Mouse (Mus musculus): ENCODE results near the gene Rapgef3. TPM values are rescaled to one million over a fixed set of nuclear protein-coding genes. Genes with fewer than 3 reads are reported as not detected.
A peak's percentile ranks its signal among the peaks of the same experiment; 100 is the strongest.

The Rapgef3 gene
- total RNA-seq, 2 experiments from 2014 or later = 8.2 to 13.1 TPM

DNA sequence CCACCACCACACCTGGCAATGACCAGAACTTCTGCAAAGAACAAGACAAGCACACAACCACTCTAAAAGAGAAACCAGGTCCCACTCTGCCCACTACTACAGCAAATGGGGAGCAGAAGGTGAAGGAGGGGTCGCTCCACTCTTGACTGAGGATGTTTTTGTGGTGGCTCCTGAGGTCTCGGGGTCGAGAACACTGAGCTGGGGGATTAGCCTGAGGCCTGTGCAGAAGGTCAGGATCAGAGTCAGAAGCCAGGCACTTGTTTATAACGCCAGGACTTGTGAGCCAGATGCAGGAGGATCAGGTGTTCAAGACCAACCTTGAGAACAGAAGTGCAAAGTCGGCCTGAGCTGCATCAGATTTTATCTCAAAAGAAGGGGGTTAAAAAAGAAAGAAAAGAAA, 40.3 kb downstream of the Rapgef3 start:
- ATAC-seq (replicated peaks; ENCODE audit: low FRiP score, low TSS enrichment, poor library complexity, severe bottlenecking) = no peak

GRCm38 (mm10) chr15:97727048-97727447, 40.7 kb downstream of the Rapgef3 start:
- ATAC-seq (replicated peaks; ENCODE audit: low FRiP score, low TSS enrichment, poor library complexity, severe bottlenecking) = 0 out of 2 replicates have a peak, but pooled peaks have one; percentile 27

DNA sequence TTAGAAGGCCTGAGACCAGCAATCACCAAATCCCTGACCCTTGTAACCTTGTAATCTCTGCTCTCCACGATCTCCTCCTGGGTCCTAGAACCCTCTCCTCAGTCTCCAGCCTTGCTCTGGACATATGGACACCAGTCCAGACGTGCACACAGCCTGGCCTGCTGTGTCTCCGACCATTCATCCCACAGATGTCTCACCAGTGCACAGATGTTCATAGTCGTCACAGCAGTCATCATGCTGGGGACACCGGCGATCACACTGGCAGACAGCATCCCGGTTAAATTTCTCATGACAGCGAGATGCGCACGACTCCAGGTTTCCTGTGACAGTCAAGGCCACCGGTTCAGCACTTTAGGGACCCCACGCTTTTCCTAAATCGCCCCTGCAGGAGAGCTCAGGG, 41.5 kb downstream of the Rapgef3 start:
- ATAC-seq (replicated peaks; ENCODE audit: low FRiP score, low TSS enrichment, poor library complexity, severe bottlenecking) = no peak

DNA sequence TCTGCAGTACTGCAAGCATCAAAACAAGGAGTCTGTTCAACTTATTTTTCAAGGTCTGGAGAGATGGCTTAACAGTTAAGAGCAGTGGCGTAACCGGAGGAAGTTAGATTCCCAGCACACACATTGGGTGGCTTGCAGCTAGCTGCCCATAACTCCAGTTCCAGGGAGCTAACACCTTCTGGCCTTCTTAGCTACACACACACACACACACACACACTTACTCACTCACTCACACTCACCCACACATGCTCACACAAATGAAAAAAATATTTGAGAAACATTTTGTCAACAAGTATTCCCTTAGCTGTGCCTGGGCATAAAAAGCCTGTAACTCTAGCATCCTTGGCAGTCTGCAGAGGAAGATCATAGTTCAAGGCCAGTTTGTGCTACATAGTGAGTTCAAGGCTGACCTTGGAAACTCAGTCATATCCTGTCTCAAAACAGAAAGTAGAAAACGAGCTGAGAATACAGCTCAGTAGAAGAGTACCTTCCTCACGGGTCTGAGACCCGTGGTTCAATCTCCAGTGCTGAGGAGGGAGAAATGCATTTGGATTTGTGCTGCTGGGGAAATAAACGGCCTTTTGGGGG, 42.5 kb downstream of the Rapgef3 start:
- ATAC-seq (replicated peaks; ENCODE audit: low FRiP score, low TSS enrichment, poor library complexity, severe bottlenecking) = no peak

DNA sequence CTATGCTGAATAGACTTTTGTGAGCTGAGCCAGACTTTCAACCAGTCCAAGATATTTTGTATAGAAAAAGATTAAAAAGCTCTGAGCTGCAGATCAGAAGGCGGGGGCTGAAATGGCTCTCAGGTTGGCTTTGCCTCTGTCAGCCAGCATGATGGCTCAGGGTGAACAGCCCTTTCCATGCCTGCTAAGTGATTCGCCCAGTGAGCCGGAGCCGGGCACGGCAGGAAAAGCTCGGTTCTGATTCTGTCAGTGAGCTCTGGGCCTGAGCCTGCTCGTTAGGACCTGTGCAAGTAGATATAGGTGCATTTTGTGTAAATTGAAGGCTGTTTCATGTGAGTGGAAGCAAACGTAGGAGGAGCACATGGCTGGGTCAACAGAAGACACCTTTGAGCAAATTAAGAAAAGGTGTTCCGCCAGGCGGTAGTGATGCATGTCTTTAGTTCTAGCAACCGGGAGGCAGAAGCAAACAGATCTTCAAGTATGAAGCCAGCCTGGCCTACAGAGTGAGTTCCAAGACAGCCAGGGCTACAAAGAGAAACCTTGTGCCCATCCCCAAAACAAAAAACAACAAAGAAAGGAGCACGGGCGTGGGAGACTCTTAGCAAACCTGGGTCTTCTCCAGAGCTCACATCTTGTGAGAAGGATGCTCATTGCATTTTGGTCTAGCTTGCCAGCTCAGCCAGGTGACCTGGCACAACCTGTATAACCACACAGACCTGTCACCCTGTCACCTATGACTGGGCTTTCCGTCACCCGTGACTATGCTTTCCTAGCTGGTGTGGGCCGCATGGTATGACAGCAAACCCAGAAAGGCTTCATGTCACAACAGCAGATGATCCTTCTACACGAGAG, 43.2 kb downstream of the Rapgef3 start:
- no peak for ATAC-seq (replicated peaks; ENCODE audit: low FRiP score, low TSS enrichment, poor library complexity, severe bottlenecking)

DNA sequence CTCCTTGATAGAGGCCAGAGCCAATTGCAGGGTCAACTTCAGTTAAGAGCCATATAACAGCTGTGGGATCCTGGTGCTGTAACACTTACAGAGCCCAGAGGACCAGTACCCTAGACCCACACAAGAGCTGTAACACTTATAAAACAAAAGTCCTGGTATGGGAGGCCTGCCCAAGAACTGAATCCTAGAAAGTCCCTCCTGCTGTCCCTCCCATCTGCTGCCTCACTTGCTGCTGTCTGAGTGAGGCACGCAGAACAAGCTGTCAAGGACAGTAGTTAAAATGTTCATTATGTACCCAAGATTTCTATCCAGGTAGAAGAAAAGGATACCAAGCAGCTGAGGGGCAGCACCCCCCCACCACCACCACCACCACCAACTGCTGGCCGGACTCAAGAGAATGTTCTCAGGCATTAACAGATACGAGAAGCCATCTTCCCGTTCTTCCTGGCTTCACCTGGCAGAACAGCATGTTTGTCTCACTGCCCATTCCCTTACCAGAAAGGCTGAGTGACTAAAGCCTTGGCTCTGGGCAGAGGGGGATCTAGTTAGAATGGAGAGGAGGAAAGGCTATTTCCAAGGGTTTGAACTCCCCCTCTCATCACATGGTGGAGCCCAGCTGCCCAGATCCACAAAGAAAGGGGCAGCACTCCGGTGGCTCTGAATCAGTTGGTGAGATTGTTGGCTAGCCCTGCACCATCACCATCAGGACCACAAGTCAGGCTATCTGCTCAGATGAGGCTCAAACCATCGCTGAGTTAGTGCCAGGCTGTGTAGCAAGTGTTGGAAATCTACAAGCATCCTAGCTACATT, 44.0 kb downstream of the Rapgef3 start:
- no peak for ATAC-seq (replicated peaks; ENCODE audit: low FRiP score, low TSS enrichment, poor library complexity, severe bottlenecking)

DNA sequence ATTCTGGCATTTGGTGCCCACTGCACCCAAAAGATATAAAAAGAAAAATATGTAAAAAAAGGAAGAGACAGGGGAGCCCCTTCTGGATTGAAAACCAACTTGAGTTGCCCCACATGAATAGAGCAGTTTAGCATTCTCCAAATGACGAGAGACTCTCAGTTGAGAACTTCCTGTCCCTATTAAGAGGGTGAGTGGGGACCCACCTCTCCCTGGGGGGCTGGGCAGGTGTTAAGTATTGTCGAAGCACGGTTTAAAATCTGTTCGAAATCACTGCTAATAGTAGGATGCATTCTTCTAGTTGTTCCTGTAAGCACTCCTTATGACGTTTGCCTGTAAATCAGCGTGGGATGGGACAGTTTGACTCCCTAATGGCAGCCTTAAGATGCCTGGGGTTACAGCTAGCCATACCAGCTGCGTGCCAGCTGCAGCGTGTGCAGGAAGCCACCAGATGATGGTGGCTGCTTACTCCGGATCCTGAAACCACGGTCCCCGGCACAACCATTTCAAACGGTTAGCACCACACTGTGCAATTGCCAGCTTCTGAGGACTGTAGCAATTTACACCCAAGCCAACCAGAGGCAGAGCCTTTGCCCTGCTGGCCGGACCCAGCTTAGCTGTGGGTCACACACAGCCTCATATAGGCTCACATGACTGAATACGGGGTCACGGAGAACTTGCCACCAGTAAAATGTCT, 46.6 kb downstream of the Rapgef3 start:
- no peak for ATAC-seq (replicated peaks; ENCODE audit: low FRiP score, low TSS enrichment, poor library complexity, severe bottlenecking)

- no peak for ATAC-seq (replicated peaks; ENCODE audit: low FRiP score, low TSS enrichment, poor library complexity, severe bottlenecking)
Measured at GRCm38 (mm10) chr15:97720026-97720675, 47.6 kb downstream of the Rapgef3 start.

GRCm38 (mm10) chr15:97719494-97719893, 48.3 kb downstream of the Rapgef3 start:
- ATAC-seq (replicated peaks; ENCODE audit: low FRiP score, low TSS enrichment, poor library complexity, severe bottlenecking) = no peak

GRCm38 (mm10) chr15:97718535-97719155, 49.1 kb downstream of the Rapgef3 start:
- no peak for ATAC-seq (replicated peaks; ENCODE audit: low FRiP score, low TSS enrichment, poor library complexity, severe bottlenecking)

GRCm38 (mm10) chr15:97717861-97718534, 49.8 kb downstream of the Rapgef3 start:
- peak; percentile 88 for ATAC-seq (replicated peaks; ENCODE audit: low FRiP score, low TSS enrichment, poor library complexity, severe bottlenecking)

DNA sequence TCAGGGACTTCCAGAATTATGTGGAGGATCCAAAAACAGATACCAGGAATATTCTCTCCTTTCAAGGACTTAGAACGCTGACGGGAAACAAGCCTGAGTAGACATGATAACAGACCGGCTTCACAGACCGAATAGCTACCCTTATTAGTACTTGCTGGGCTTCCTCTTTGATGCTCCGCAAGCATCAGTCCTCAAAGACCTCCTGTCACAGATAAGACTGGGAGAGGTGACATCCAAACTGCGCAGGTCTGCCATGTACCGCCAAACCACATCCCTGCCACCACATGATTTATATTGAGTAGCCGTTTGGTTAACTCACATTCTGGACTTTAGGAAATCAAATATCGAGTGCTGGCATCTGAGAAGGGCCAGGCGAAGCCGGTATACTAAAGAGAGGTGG, 51.0 kb downstream of the Rapgef3 start:
- ATAC-seq (replicated peaks; ENCODE audit: low FRiP score, low TSS enrichment, poor library complexity, severe bottlenecking) = no peak

DNA sequence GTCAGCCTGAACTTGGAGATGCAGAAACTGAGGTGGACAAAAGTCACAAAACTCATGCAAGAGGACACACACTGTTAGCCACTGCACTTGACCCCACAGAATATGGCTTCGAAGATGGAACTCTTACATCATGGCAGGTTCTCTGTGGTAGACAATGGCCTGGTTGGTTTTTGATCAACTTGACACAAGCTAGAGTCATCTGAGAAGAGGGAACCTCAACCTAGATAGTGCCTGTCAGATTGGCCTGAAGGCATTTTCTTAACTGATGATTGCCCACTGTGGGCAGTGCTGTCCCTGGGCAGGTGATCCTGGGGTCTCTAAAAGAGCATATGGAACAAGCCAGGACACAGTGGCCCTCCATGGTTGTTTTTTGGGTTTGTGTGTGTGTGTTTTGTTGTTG, 52.0 kb downstream of the Rapgef3 start:
- no peak for ATAC-seq (replicated peaks; ENCODE audit: low FRiP score, low TSS enrichment, poor library complexity, severe bottlenecking)

- ATAC-seq (replicated peaks; ENCODE audit: low FRiP score, low TSS enrichment, poor library complexity, severe bottlenecking) = no peak
Measured at GRCm38 (mm10) chr15:97715083-97715482, 52.7 kb downstream of the Rapgef3 start.

GRCm38 (mm10) chr15:97712546-97712945, 55.2 kb downstream of the Rapgef3 start:
- ATAC-seq (replicated peaks; ENCODE audit: low FRiP score, low TSS enrichment, poor library complexity, severe bottlenecking) = no peak

- no peak for ATAC-seq (replicated peaks; ENCODE audit: low FRiP score, low TSS enrichment, poor library complexity, severe bottlenecking)
Measured at GRCm38 (mm10) chr15:97710906-97711305, 56.9 kb downstream of the Rapgef3 start.

DNA sequence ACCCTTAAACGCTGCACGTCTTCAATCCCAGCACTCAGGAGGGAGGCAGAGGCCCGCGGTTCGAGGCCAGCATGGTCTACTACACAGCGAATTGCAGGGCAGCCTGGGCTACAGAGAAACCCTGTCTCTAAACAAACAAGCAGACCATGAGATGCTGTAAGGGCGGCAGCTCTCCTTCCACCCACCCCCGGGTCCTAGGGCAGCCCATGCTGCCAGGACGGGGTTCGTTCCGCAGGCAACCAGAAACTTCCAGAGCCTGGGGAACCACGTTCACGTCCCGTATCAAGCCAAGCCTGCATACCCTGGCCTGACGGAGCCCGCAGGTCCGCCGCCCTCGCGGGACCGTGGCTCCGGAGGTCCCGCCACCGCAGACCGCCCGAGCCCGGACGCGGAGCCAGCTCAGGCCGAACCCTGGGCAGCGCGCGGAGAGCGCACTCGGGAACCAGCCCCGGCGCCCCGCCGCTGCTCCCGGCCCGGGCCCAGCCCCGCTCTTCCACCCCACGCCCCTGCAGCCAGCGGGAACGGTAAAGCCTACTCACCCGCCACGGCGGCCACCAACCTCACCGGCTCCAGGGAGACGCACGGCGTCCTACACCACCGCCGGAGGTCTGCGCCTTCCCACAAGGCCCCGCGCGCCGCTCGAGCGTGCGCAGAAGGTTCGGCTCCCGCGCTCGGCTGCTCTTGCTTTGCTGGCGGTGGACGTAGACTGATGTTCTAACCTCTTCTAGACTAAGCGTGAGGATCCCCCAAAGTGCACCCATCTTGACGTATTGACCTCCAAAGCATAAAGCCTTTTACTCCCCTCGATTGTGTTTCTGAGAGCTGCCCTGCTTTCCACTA, 62.3 kb downstream of the Rapgef3 start, which contains the start of gene Rpap3:
Gene Rpap3 (minus strand): TSS at position 615 of the 840 bp plus-strand sequence.
- peak; percentile 93 for ATAC-seq (replicated peaks; ENCODE audit: low FRiP score, low TSS enrichment, poor library complexity, severe bottlenecking)
